Mouse (Mus musculus) lung, postnatal 14 days (tissue): ENCODE measurements around the gene Kctd2.
"Not testable (repeated sequence)": the region's sequence is repeated elsewhere in the genome, so short reads cannot be mapped to it uniquely, and the experiment has no call there.

Experiments
- DNase-seq: peaks from one replicate; pipeline ENCODE4 v3.0.0; 2021

Kctd2 gene

GRCm38 (mm10) chr11:115475758-115476237 is 55.9 kb downstream of the Kctd2 start:
- no peak for DNase-seq

GRCm38 (mm10) chr11:115476630-115477029 is 56.7 kb downstream of the Kctd2 start:
- not testable (repeated sequence) for DNase-seq

- not testable (repeated sequence) for DNase-seq
These were observed 57.5 kb downstream of the Kctd2 start for GRCm38 (mm10) chr11:115477388-115477787.

- DNase-seq = no peak
These were observed 58.5 kb downstream of the Kctd2 start for GRCm38 (mm10) chr11:115478296-115478938.
